Mouse (Mus musculus): ENCODE data around the gene Ogfod2.

The Ogfod2 gene

DNA sequence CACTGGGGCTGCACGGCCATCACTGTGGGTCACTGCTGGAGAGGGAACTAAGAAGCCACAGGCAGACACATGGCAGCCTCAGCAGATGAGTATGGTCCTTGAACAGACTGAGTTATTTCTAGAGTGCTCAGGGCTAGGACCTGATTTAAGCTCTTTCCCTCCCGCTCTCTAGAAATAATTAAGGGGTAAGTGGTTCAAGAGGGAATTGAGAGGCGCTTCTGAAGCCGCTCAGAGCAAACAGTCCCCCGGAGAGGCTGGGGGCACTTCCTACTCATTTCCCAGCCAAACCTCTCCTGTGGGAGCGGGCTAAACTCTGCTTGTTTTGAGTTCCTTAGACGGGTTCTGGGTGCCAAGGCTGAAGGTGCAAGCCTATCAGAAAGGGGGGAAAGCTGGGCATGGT is 38.8 kb downstream of the Ogfod2 start:
- DNase-seq (ENCODE audit: low spot score in 2 of 2), result no peak

DNA sequence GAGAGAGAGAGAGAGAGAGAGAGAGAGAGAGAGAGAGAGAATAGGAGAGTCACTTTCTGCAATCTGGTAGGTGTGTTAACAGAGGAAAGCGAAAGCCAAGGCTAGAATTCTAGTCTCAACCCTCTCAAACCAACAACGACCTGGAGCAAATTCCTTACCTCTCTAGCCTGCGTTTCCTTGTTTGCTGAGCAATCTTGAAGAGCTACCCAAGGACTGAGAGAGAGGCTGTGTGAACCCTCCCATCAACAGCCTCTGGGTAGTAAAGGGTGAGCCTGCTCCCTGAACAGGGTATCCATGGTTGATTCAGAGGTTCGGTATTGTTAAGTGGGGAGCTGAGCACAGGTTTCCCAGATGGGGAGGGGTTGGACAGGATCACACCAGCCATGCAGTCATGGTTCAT is 40.6 kb downstream of the Ogfod2 start:
- no peak for DNase-seq (ENCODE audit: low spot score in 2 of 2)

DNA sequence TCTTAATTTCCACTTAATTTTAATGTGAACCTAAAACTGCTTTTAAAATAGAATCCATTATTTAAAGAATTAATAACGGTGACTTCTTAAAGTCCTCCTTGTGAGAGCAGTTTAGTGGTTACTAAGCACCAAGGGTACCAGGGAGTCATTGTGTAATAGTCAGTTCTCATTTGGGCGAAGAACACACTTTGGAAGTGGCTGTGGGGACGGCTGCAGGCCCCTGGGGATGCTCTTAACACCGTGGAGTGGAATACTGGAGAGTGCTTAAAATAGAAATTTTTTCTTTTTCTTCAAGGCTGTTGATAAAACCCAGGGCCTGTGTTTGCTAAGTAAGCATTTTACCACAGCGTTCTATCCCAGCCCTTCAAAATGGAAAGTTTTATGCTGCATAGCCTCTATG is 43.8 kb downstream of the Ogfod2 start:
- DNase-seq (ENCODE audit: low spot score in 2 of 2), result no peak

DNA sequence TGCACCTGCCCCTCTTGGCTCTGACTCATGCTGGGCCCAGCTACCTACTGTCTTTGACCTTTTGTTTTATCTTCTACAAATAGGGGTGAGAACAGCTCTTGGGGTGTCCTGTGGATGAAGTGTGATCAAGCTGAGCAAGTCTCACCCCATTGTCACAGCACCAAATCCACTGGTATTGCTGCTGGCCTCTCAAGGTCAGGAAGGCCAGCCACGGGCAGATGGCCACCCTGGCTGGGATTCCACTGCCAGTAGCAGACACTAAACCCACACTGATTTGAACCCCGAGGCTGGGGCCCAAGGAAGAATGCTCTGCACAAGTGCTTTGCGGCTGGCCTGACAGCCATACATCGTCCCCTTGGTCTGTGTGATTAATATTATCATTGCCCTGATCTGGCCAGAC is 46.2 kb downstream of the Ogfod2 start:
- DNase-seq (ENCODE audit: low spot score in 2 of 2), result no peak

DNA sequence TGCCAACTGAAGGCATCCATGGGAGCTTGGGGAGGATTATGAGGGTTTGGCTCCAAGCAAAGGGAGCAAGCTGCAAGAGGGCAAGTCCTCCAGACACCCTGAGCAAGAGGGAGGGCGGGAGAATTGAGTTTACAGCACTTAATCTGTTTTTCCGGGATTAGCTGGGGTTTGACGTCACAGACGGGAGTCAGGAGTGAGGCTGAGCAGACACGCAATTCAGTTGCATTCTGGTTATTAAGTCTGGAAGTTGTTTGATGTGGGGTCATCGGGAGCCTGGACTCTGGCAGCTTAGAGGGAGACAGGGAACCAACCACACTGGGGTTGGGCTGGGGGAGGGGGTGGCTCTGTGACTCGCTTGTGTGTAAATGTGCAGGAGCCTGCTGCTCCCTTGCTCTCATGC is 47.4 kb downstream of the Ogfod2 start:
- DNase-seq (ENCODE audit: low spot score in 2 of 2), result no peak

DNA sequence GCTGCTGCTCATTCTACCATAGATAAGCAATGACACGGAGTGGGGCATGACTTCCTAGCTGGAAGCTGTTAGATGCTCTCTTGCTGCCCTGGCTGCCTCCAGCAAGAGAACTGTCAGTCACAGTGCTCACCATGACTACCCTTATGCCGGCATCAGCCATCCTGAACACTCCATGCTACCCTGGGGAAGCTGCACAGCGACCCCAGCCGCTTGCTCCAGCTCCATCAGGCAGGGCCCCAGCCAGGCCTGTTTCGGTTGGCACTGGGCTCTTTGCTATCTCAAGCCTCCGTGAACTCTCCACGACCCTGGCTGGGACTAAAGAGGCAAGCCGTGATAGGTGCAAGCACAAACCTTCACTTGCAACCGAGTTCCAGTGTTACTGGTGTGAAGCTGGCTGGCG is 49.7 kb downstream of the Ogfod2 start:
- DNase-seq (ENCODE audit: low spot score in 2 of 2), result peak in 1 of 2 experiments; percentile 26

DNA sequence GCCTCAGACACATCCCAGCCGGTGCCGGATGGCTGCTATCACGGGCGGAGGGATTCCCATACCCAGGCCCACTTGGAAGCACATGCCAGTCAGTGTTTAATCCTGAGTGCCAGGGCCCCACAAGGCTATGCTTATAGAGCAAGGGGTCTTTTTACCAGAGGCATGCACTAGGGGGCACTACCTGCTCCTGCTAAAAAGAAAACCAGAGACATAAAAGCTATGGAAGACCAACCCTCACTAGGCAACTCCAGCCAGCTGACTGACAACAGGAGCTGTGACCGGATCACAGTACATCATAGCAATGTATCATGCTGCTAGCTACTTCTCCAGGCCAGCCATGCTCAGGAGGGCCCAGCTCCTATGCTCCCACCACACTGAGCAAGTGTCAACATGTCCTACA is 50.5 kb downstream of the Ogfod2 start:
- DNase-seq (ENCODE audit: low spot score in 2 of 2), result peak; percentile 76 to 79

DNA sequence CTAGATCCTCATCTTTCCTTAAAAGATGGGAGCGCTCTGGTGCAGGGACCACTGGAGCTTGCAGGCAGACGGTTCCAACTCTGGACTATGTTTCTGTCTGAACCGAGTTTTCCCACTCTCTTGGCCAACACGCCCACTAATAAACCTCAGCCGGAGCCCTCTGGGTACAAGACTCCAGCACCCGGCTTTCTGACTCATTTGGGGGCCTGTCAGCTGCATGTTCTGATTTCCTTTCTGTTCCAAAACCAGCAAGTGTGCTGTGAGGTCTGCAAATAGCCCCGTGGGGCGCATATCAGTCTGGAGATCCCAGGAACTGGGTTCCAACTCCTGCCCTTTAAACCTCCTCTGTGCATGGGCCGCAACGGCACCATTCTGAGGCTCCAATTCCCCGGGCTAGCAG is 51.3 kb downstream of the Ogfod2 start:
- peak in 1 of 2 experiments; percentile 18 for DNase-seq (ENCODE audit: low spot score in 2 of 2)

Measured in right cerebral cortex, postnatal 10 days (tissue).